Mouse (Mus musculus): Measurements from ENCODE around the gene Itga6. TPM values are rescaled to one million over a fixed set of nuclear protein-coding genes. Genes with fewer than 3 reads are reported as not detected.

The Itga6 gene
- polyA plus RNA-seq, 1 experiment, result 151 TPM

DNA sequence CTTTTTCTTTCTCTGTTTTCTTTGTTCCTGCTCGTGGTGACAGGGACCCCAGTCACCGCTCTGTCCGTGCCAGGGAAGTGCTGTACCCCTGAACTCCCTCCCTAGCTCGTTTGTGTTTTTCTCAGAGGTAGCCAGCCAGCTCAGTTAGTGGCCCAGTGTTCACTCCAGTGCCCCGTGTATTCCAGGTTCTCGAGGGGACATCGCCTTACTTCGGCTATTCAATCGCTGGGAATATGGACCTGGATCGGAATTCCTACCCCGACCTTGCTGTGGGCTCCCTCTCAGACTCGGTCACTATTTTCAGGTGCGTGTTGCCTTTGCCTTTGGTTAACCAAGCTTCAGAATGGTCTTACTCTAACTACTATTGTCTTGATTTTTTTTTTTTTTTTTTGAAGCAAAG, 82.3 kb downstream of the Itga6 start:
- H3K36me3 ChIP-seq (ENCODE audit: control insufficient read depth, insufficient read depth, low read length, poor library complexity, severe bottlenecking), result peaks cover 34% of the 10 kb centered on the region
- TF ChIP-seq CTCF (IDR thresholded peaks at IDR 0.05; ENCODE audit: low read depth, low read length), result no peak
- no peak for TF ChIP-seq POLR2A (IDR thresholded peaks at IDR 0.05; ENCODE audit: insufficient read depth, low read length)
- no peak for TF ChIP-seq EP300 (IDR thresholded peaks at IDR 0.05; ENCODE audit: insufficient read depth, low read depth, low read length)
- H3K4me3 ChIP-seq (ENCODE audit: low read depth, low read length), result no peak overlapping the region
- no peaks in the 10 kb centered on the region for H3K9me3 ChIP-seq (replicated peaks; ENCODE audit: control insufficient read depth, insufficient read depth, low read length, poor library complexity, severe bottlenecking)
- no peak overlapping the region for H3K27ac ChIP-seq (ENCODE audit: insufficient read depth, low read length)
- no peak overlapping the region for H3K9ac ChIP-seq (ENCODE audit: low read depth, poor library complexity, severe bottlenecking)
- no peaks in the 10 kb centered on the region for H3K27me3 ChIP-seq (ENCODE audit: control insufficient read depth, insufficient read depth, low read length, poor library complexity, severe bottlenecking)
- no peaks in the 10 kb centered on the region for H3K4me1 ChIP-seq (ENCODE audit: control insufficient read depth, insufficient read depth, low read length)

DNA sequence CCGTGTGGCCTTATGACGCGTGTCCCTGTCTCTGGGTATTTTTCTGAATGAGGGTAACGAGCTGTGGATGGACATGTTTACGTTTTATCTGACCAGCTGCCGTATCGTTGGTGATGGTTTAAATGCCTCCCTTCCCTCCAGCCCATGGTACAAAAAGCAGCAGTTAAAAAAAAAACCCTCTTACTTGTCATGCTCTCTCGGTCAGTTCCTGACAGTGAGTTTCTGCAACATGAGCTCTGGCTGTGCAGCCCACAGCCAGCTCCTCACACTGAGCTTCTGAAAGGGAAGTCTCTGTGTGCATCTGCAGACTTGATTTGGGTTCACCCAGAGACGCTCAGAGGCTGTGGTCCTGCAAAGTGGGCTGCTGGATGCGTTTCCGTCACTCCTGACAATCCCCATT, 83.5 kb downstream of the Itga6 start:
- no peak overlapping the region for H3K4me3 ChIP-seq (ENCODE audit: low read depth, low read length)
- H3K27me3 ChIP-seq (ENCODE audit: control insufficient read depth, insufficient read depth, low read length, poor library complexity, severe bottlenecking), result no peaks in the 10 kb centered on the region
- H3K27ac ChIP-seq (ENCODE audit: insufficient read depth, low read length), result no peak overlapping the region
- no peaks in the 10 kb centered on the region for H3K4me1 ChIP-seq (ENCODE audit: control insufficient read depth, insufficient read depth, low read length)
- H3K9me3 ChIP-seq (replicated peaks; ENCODE audit: control insufficient read depth, insufficient read depth, low read length, poor library complexity, severe bottlenecking), result no peaks in the 10 kb centered on the region
- TF ChIP-seq EP300 (IDR thresholded peaks at IDR 0.05; ENCODE audit: insufficient read depth, low read depth, low read length) (no peak), POLR2A (IDR thresholded peaks at IDR 0.05; ENCODE audit: insufficient read depth, low read length) (no peak)
- H3K36me3 ChIP-seq (ENCODE audit: control insufficient read depth, insufficient read depth, low read length, poor library complexity, severe bottlenecking), result peaks cover 33% of the 10 kb centered on the region
- H3K9ac ChIP-seq (ENCODE audit: low read depth, poor library complexity, severe bottlenecking), result no peak overlapping the region

- Histone ChIP-seq H3K27ac (ENCODE audit: insufficient read depth, low read length) (no peak overlapping the region), H3K9me3 (replicated peaks; ENCODE audit: control insufficient read depth, insufficient read depth, low read length, poor library complexity, severe bottlenecking) (no peaks in the 10 kb centered on the region), H3K36me3 (ENCODE audit: control insufficient read depth, insufficient read depth, low read length, poor library complexity, severe bottlenecking) (peaks cover 18% of the 10 kb centered on the region), H3K27me3 (ENCODE audit: control insufficient read depth, insufficient read depth, low read length, poor library complexity, severe bottlenecking) (no peaks in the 10 kb centered on the region), H3K4me3 (ENCODE audit: low read depth, low read length) (no peak overlapping the region), H3K4me1 (ENCODE audit: control insufficient read depth, insufficient read depth, low read length) (no peaks in the 10 kb centered on the region), H3K9ac (ENCODE audit: low read depth, poor library complexity, severe bottlenecking) (no peak overlapping the region)
- TF ChIP-seq CTCF (IDR thresholded peaks at IDR 0.05; ENCODE audit: low read depth, low read length) (no peak), POLR2A (IDR thresholded peaks at IDR 0.05; ENCODE audit: insufficient read depth, low read length) (no peak), EP300 (IDR thresholded peaks at IDR 0.05; ENCODE audit: insufficient read depth, low read depth, low read length) (no peak)
Observed at GRCm38 (mm10) chr2:71833626-71834025, 88.2 kb downstream of the Itga6 start.

- Histone ChIP-seq H3K4me3 (ENCODE audit: low read depth, low read length) (no peak overlapping the region), H3K36me3 (ENCODE audit: control insufficient read depth, insufficient read depth, low read length, poor library complexity, severe bottlenecking) (peaks cover 21% of the 10 kb centered on the region), H3K27ac (ENCODE audit: insufficient read depth, low read length) (no peak overlapping the region), H3K4me1 (ENCODE audit: control insufficient read depth, insufficient read depth, low read length) (no peaks in the 10 kb centered on the region), H3K27me3 (ENCODE audit: control insufficient read depth, insufficient read depth, low read length, poor library complexity, severe bottlenecking) (no peaks in the 10 kb centered on the region), H3K9ac (ENCODE audit: low read depth, poor library complexity, severe bottlenecking) (no peak overlapping the region), H3K9me3 (replicated peaks; ENCODE audit: control insufficient read depth, insufficient read depth, low read length, poor library complexity, severe bottlenecking) (no peaks in the 10 kb centered on the region)
- TF ChIP-seq CTCF (IDR thresholded peaks at IDR 0.05; ENCODE audit: low read depth, low read length) (no peak), EP300 (IDR thresholded peaks at IDR 0.05; ENCODE audit: insufficient read depth, low read depth, low read length) (no peak), POLR2A (IDR thresholded peaks at IDR 0.05; ENCODE audit: insufficient read depth, low read length) (no peak)
Observed at GRCm38 (mm10) chr2:71834371-71834770, 89.0 kb downstream of the Itga6 start.

DNA sequence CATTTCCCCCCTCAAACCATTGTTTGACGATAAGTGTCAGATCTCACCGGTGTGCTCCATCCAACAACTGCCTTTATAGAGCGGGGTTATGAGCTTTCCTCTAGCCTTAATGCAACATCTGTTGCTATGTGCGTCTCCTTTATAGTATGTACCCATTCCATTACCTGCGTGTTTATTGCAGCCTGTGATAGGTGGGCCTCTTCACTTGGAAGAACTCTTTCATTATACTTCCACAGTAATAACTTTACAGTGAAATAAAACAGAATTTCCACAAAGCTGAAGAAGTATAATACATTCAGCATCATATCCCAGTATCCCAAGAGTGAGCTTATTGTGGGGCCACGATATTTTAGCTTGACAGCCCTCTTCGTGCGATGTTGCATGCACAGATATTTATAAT, 90.1 kb downstream of the Itga6 start:
- Histone ChIP-seq H3K27ac (ENCODE audit: insufficient read depth, low read length) (no peak overlapping the region), H3K27me3 (ENCODE audit: control insufficient read depth, insufficient read depth, low read length, poor library complexity, severe bottlenecking) (no peaks in the 10 kb centered on the region), H3K4me1 (ENCODE audit: control insufficient read depth, insufficient read depth, low read length) (no peaks in the 10 kb centered on the region), H3K9ac (ENCODE audit: low read depth, poor library complexity, severe bottlenecking) (no peak overlapping the region), H3K36me3 (ENCODE audit: control insufficient read depth, insufficient read depth, low read length, poor library complexity, severe bottlenecking) (peaks cover 26% of the 10 kb centered on the region), H3K9me3 (replicated peaks; ENCODE audit: control insufficient read depth, insufficient read depth, low read length, poor library complexity, severe bottlenecking) (no peaks in the 10 kb centered on the region), H3K4me3 (ENCODE audit: low read depth, low read length) (no peak overlapping the region)
- TF ChIP-seq EP300 (IDR thresholded peaks at IDR 0.05; ENCODE audit: insufficient read depth, low read depth, low read length) (no peak), POLR2A (IDR thresholded peaks at IDR 0.05; ENCODE audit: insufficient read depth, low read length) (no peak), CTCF (IDR thresholded peaks at IDR 0.05; ENCODE audit: low read depth, low read length) (no peak)

GRCm38 (mm10) chr2:71836232-71836631, 90.8 kb downstream of the Itga6 start:
- Histone ChIP-seq H3K9ac (ENCODE audit: low read depth, poor library complexity, severe bottlenecking) (no peak overlapping the region), H3K27me3 (ENCODE audit: control insufficient read depth, insufficient read depth, low read length, poor library complexity, severe bottlenecking) (no peaks in the 10 kb centered on the region), H3K4me1 (ENCODE audit: control insufficient read depth, insufficient read depth, low read length) (no peaks in the 10 kb centered on the region), H3K4me3 (ENCODE audit: low read depth, low read length) (no peak overlapping the region), H3K36me3 (ENCODE audit: control insufficient read depth, insufficient read depth, low read length, poor library complexity, severe bottlenecking) (peaks cover 30% of the 10 kb centered on the region), H3K9me3 (replicated peaks; ENCODE audit: control insufficient read depth, insufficient read depth, low read length, poor library complexity, severe bottlenecking) (no peaks in the 10 kb centered on the region), H3K27ac (ENCODE audit: insufficient read depth, low read length) (no peak overlapping the region)
- no peak for TF ChIP-seq POLR2A (IDR thresholded peaks at IDR 0.05; ENCODE audit: insufficient read depth, low read length)
- TF ChIP-seq EP300 (IDR thresholded peaks at IDR 0.05; ENCODE audit: insufficient read depth, low read depth, low read length), result no peak
- TF ChIP-seq CTCF (IDR thresholded peaks at IDR 0.05; ENCODE audit: low read depth, low read length), result no peak
